32 mouse cellular contexts compared by ENCODE assay signal in genomic region chr4:59878595-59878994, GRCm38 (mm10). TPM values are rescaled to one million over a fixed set of nuclear protein-coding genes. Genes with fewer than 3 reads are reported as not detected.
A peak's percentile ranks its signal among the peaks of the same experiment; 100 is the strongest.
DNase-seq lines count a peak whose midpoint lies in the region; TF ChIP-seq lines count a peak whose summit lies in the region.
"Had no signal": no experiment of that assay in that cellular context is flagged by ENCODE, and none has a peak within 500 bp of the region (broad histone marks: within the 10 kb centered on the region; RNA-seq: fewer than 3 reads in every experiment).

No protein-coding gene starts in this region.

- no peaks in the 10 kb centered on the region for H3K9me3 ChIP-seq in heart, embryonic 10.5 days
- H3K9me3 ChIP-seq: embryonic facial prominence, embryonic 12.5 days; intestine, embryonic 15.5 days; limb, embryonic 10.5 days; limb, embryonic 15.5 days; liver, embryonic 13.5 days; neural tube, embryonic 13.5 days; stomach, embryonic 15.5 days had no signal

- DNase-seq in heart, embryonic 10.5 days (ENCODE audit: low spot score): no peak
- no peak for DNase-seq in heart, adult 11 months
- no peak for DNase-seq in spleen, adult 2 months (ENCODE audit: low read depth in 1 of 2, low spot score in 2 of 2)
- DNase-seq in spleen, adult 12 weeks (ENCODE audit: low spot score): no peak
- peak; percentile 68 for DNase-seq in thymus, postnatal 14 days
- DNase-seq in left cerebral cortex, postnatal 25 days (ENCODE audit: low spot score in 2 of 2): no peak
- no peak for DNase-seq in adipocyte (ENCODE audit: low spot score)
- no peak for DNase-seq in layer of hippocampus, postnatal 36 days
- DNase-seq: adrenal gland, postnatal 25 days; cerebellum, adult 11-12 months; cerebellum, adult 9-11 months; embryo, embryonic 11 days; gastrocnemius, postnatal 25 days; heart, adult 18-20 months; kidney, adult 2 months; kidney, postnatal 36 days; liver, embryonic 13.5 days; lung, postnatal 10 days; midbrain, embryonic 14.5 days had no signal

- TF ChIP-seq CTCF in spleen, adult 2 months (IDR thresholded peaks at IDR 0.05; ENCODE audit: extremely low read depth, insufficient read depth, insufficient read length, insufficient replicate concordance): no peak

- 0 out of 2 replicates have a peak overlapping the region, but pooled peaks have one; percentile 29 for H3K27ac ChIP-seq in heart, embryonic 10.5 days
- peak overlapping the region; percentile 5 for H3K27ac ChIP-seq in spleen, adult 2 months (ENCODE audit: insufficient read depth, low read length)
- H3K27ac ChIP-seq: embryonic facial prominence, embryonic 12.5 days; intestine, embryonic 15.5 days; limb, embryonic 10.5 days; limb, embryonic 15.5 days; liver, embryonic 13.5 days; neural tube, embryonic 13.5 days; stomach, embryonic 15.5 days had no signal

- peaks cover 36% of the 10 kb centered on the region for H3K36me3 ChIP-seq in heart, embryonic 10.5 days
- peaks cover 33% of the 10 kb centered on the region for H3K36me3 ChIP-seq in spleen, adult 2 months (ENCODE audit: control insufficient read depth, insufficient read depth, low read length)
- H3K36me3 ChIP-seq: intestine, embryonic 15.5 days had no signal

- no peak for TF ChIP-seq POLR2A in spleen, adult 2 months (IDR thresholded peaks at IDR 0.05; ENCODE audit: low read depth, low read length)

- intact Hi-C loops in left cerebral cortex, postnatal 25 days (cut with DNase I): no loop called here

- no peaks in the 10 kb centered on the region for H3K27me3 ChIP-seq in heart, embryonic 10.5 days (ENCODE audit: insufficient read depth, poor library complexity, severe bottlenecking)
- H3K27me3 ChIP-seq in spleen, adult 2 months (ENCODE audit: control insufficient read depth, insufficient read depth, low read length): no peaks in the 10 kb centered on the region
- H3K27me3 ChIP-seq: embryonic facial prominence, embryonic 12.5 days; intestine, embryonic 15.5 days; limb, embryonic 15.5 days; liver, embryonic 13.5 days; neural tube, embryonic 13.5 days; stomach, embryonic 15.5 days had no signal

- H3K4me1 ChIP-seq in heart, embryonic 10.5 days: 0 out of 2 replicates have a peak, but pooled peaks cover 5% of the 10 kb centered on the region
- H3K4me1 ChIP-seq in spleen, adult 2 months (ENCODE audit: control insufficient read depth, insufficient read depth, insufficient read length): no peaks in the 10 kb centered on the region
- H3K4me1 ChIP-seq: embryonic facial prominence, embryonic 12.5 days; intestine, embryonic 15.5 days; limb, embryonic 10.5 days; limb, embryonic 15.5 days; neural tube, embryonic 13.5 days; stomach, embryonic 15.5 days had no signal

- H3K4me3 ChIP-seq in heart, embryonic 10.5 days: no peak overlapping the region
- H3K4me3 ChIP-seq in spleen, adult 2 months (ENCODE audit: extremely low read depth, insufficient read depth, insufficient read length): no peak overlapping the region
- H3K4me3 ChIP-seq: embryonic facial prominence, embryonic 12.5 days; intestine, embryonic 15.5 days; layer of hippocampus, adult 2 months; limb, embryonic 10.5 days; limb, embryonic 15.5 days; liver, embryonic 13.5 days; neural tube, embryonic 13.5 days; stomach, embryonic 15.5 days had no signal

- 76% methylated on average over 8 of the region's 8 CpGs for WGBS in heart, embryonic 10.5 days
- 47% methylated on average over 8 of the region's 8 CpGs for WGBS in spleen, adult 2 months

RNA-seq across cellular contexts. Expression of gene Slc46a2, which starts 36.3 kb away (rescaled TPM):
- polyA plus RNA-seq in heart, embryonic 10.5 days (2016; fragmentation: Nextera tagmentation; extraction: Ambion mirVana): 0.10 and 0.17 TPM in 2 replicates
- polyA plus RNA-seq in spleen, adult 2 months (2012; rRNA removed): not detected in 2 replicates
- not detected for total RNA-seq in left cerebral cortex, postnatal 25 days (2021)
- total RNA-seq in layer of hippocampus, postnatal 36 days (2021): not detected
- total RNA-seq: adrenal gland, adult 18-20 months; adrenal gland, postnatal 25 days; gastrocnemius, adult 18-20 months; gastrocnemius, postnatal 25 days; layer of hippocampus, adult 2 months; layer of hippocampus, postnatal 25 days had no signal
- polyA plus RNA-seq: frontal cortex, adult 2 months; hindbrain, embryonic 11.5 days; intestine, embryonic 15.5 days; kidney, embryonic 16.5 days; limb, embryonic 10.5 days; liver, embryonic 13.5 days; midbrain, embryonic 14.5 days; neural tube, embryonic 13.5 days had no signal
